Mouse (Mus musculus) cortical plate, adult 2 months (tissue): Measurements from ENCODE around the gene Ncoa1.

Source experiments
- CTCF ChIP-seq: fragments of 200-500 bp; IDR thresholded peaks from 2 replicates; pipeline ENCODE4 v1.5.1; 2011; ENCODE audit warnings: mild to moderate bottlenecking, control low read depth, low read length; ENCODE audit not compliant: insufficient read depth; ENCODE audit errors: extremely low read depth
- POLR2A ChIP-seq: fragments of 200-500 bp; IDR thresholded peaks from 2 replicates; pipeline ENCODE4 v1.6.1; 2011; ENCODE audit warnings: mild to moderate bottlenecking, low read length, control low read depth; ENCODE audit not compliant: insufficient read depth; ENCODE audit errors: extremely low read depth

DNA sequence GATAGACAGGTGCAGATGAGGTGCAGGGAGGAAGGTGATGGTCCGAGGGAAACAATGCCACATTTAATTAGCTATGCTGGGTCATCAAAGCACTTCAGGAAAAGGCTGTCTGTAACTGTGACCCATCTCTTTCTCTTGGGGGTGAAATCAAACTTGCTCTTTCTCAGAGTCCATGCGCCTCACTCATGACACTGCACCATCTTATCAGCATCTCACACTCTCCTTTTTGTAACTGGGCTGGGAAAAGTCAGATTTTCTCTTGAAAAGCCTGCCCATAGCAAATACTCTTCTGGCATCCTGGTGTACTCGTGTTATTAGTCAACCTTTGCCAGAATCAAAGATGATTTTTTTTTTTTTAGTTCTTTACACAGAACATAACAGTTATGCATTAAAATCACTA lies 70.8 kb downstream of the Ncoa1 start:
- no peak for TF ChIP-seq POLR2A
- no peak for TF ChIP-seq CTCF
